In the genomic region with DNA sequence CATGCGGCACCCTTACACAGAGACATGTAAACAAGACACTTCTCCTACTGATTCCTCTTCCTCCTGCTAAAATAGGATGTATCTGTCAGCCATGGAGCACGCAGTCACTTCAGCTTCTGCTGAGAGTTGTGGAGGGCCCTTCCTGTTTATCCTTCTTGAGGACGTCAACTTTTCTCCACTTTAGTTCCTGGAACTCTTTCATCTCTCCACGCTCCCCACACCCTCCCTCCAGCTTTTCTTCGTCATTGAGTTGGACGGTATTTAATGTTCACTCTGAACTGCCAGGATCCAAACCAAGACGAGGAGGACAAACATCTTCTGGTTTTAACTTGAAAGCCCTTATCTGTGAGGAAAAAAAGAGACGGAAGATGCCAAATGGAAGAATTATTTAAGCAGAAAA, we compare ENCODE assay signal across 22 mouse cellular contexts. TPM values are rescaled to one million over a fixed set of nuclear protein-coding genes. Genes with fewer than 3 reads are reported as not detected.
DNase-seq lines count a peak whose midpoint lies in the region; TF ChIP-seq lines count a peak whose summit lies in the region.
"Had no signal": no experiment of that assay in that cellular context is flagged by ENCODE, and none has a peak within 500 bp of the region (broad histone marks: within the 10 kb centered on the region; RNA-seq: fewer than 3 reads in every experiment).

No protein-coding gene starts in this region.

- WGBS in lung, adult 2 months, result 28% methylated on average over 8 of the region's 8 CpGs

- intact Hi-C loops in heart, postnatal 36 days (cut with DNase I), result no loop called here

- no peaks in the 10 kb centered on the region for H3K4me1 ChIP-seq in lung, adult 2 months (ENCODE audit: control insufficient read depth, insufficient read depth, low read length)
- H3K4me1 ChIP-seq: embryonic facial prominence, embryonic 15.5 days; hindbrain, embryonic 12.5 days; limb, embryonic 15.5 days had no signal

- TF ChIP-seq POLR2A in lung, adult 2 months (IDR thresholded peaks at IDR 0.05; ENCODE audit: borderline replicate concordance, extremely low read depth, low read depth, low read length), result no peak

- no peak overlapping the region for H3K4me3 ChIP-seq in lung, adult 2 months (replicated peaks; ENCODE audit: extremely low read depth, low read depth, low read length)
- H3K4me3 ChIP-seq: embryonic facial prominence, embryonic 15.5 days; heart, embryonic 15.5 days; hindbrain, embryonic 12.5 days; limb, embryonic 15.5 days had no signal

- DNase-seq in heart, adult 9 months (ENCODE audit: low spot score in 2 of 2), result peak; percentile 51 to 64
- DNase-seq in heart, postnatal 36 days, result no peak
- DNase-seq in lung, adult 18-20 months, result peak; percentile 9 to 43
- no peak for DNase-seq in lung, adult 2 months
- peak; percentile 27 for DNase-seq in lung, postnatal 25 days (ENCODE audit: low spot score)
- DNase-seq in gastrocnemius, postnatal 10 days, result no peak
- no peak for DNase-seq in cerebellum, postnatal 36 days
- DNase-seq: adrenal gland, postnatal 14 days; cerebellum, adult 11-12 months; cerebellum, postnatal 14 days; gastrocnemius, postnatal 36 days; layer of hippocampus, postnatal 36 days; liver, postnatal 0 days; retina, postnatal 1 day; thymus, postnatal 14 days had no signal

- TF ChIP-seq CTCF in lung, adult 2 months (IDR thresholded peaks at IDR 0.05; ENCODE audit: insufficient read depth, low read length), result no peak

RNA-seq across cellular contexts. Expression of a gene that starts 12.9 kb away (rescaled TPM):
- total RNA-seq in heart, postnatal 36 days (2021), result 100 to 1,000 TPM; 238 to 242 TPM
- 2.4 and 4.5 TPM in 2 replicates for polyA plus RNA-seq in lung, adult 2 months (2012; rRNA removed)
- 100 to 1,000 TPM; 128 to 134 TPM for total RNA-seq in gastrocnemius, postnatal 10 days (2021)
- total RNA-seq: CH12.LX; MEL; neutrophil, adult 5-6 weeks had no signal

RNA-seq across cellular contexts. Expression of a gene that starts 41.5 kb away (rescaled TPM):
- 10 to 100 TPM; 31.9 to 36.0 TPM for total RNA-seq in heart, postnatal 36 days (2021)
- polyA plus RNA-seq in lung, adult 2 months (2012; rRNA removed), result 8.4 and 12.3 TPM in 2 replicates
- total RNA-seq in gastrocnemius, postnatal 10 days (2021), result 10 to 100 TPM; 29.6 to 34.2 TPM

Comparison
In these comparisons a context has a peak if more than half of its experiments do, and no peak if none do; other contexts are left out.
1. DNase-seq: peak in heart, adult 9 months (2 of 2), lung, adult 18-20 months (2 of 2) and lung, postnatal 25 days (single experiment); none in heart, postnatal 36 days (0 of 2), lung, adult 2 months (single experiment), gastrocnemius, postnatal 10 days (single experiment) and cerebellum, postnatal 36 days (0 of 2).